ENCODE assay signal across 9 mouse cellular contexts in the genomic region with DNA sequence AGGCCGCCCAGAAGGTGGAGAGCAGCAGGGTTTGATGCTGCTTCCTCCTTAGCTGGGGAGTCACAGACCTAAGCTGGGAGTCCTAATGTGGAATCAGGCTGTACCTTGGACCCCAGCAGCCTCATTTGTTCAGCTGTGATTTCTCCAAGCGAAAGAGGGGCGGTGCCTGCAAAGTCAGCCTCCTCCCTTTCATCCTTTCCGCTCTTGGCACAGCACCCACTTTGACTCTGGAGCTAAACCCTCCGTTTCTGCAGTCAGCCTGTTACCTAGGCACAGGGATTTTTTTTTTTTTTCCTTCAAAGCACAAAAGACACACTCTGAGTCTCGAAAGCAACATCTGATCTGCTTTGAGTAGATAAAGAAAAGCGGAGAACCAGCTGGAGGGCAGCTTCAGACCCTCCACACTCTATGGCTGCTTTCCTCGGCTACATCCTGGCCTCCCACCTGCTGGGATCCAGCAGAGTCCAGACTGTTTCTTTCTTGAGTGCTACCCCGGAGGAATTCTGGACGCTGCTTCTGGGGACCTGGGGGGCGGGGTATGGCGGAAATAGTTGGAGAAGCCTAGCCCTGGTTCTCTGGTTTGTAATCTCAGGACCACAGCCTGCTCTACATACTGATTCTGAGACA. TPM values are rescaled to one million over a fixed set of nuclear protein-coding genes. Genes with fewer than 3 reads are reported as not detected.
DNase-seq lines count a peak whose midpoint lies in the region; ATAC-seq lines count a peak whose summit lies in the region.
"Had no signal": no experiment of that assay in that cellular context is flagged by ENCODE, and none has a peak within 500 bp of the region (broad histone marks: within the 10 kb centered on the region; RNA-seq: fewer than 3 reads in every experiment).

No protein-coding gene starts in this region.

- H3K4me3 ChIP-seq in heart, embryonic 10.5 days, result peak overlapping the region; percentile 41
- H3K4me3 ChIP-seq in liver, embryonic 12.5 days, result no peak overlapping the region; the same call in 1 of the 2 replicates
- no peak overlapping the region for H3K4me3 ChIP-seq in neural tube, embryonic 11.5 days (ENCODE audit: low read depth, low read length)

- peaks cover 28% of the 10 kb centered on the region for H3K4me1 ChIP-seq in heart, embryonic 10.5 days
- H3K4me1 ChIP-seq in liver, embryonic 12.5 days, result peaks cover 28% of the 10 kb centered on the region
- no peaks in the 10 kb centered on the region for H3K4me1 ChIP-seq in neural tube, embryonic 11.5 days (ENCODE audit: control insufficient read depth, insufficient read depth, low read length)

- H3K4me2 ChIP-seq in liver, embryonic 12.5 days, result peak overlapping the region; percentile 43
- H3K4me2 ChIP-seq in neural tube, embryonic 11.5 days (ENCODE audit: low read depth), result peak overlapping the region; percentile 12

- WGBS in heart, embryonic 10.5 days, result 6% methylated on average over 12 of the region's 12 CpGs
- WGBS in liver, embryonic 12.5 days (ENCODE audit: insufficient replicate concordance), result 13% methylated on average over 12 of the region's 12 CpGs
- WGBS in neural tube, embryonic 11.5 days, result 9% methylated on average over 12 of the region's 12 CpGs

- peak overlapping the region; percentile 74 for H3K27ac ChIP-seq in heart, embryonic 10.5 days
- 0 out of 2 replicates have a peak overlapping the region, but pooled peaks have one; percentile 33 for H3K27ac ChIP-seq in liver, embryonic 12.5 days
- no peak overlapping the region for H3K27ac ChIP-seq in neural tube, embryonic 11.5 days (ENCODE audit: low read depth, low read length)

- DNase-seq in gastrocnemius, postnatal 14 days, result peak; percentile 30
- DNase-seq in gastrocnemius, postnatal 36 days, result no peak
- DNase-seq in heart, embryonic 10.5 days (ENCODE audit: low spot score), result no peak
- peak; percentile 80 to 90 for DNase-seq in kidney, adult 8-10 months
- peak; percentile 37 for DNase-seq in neural tube, embryonic 11.5 days (ENCODE audit: low spot score)
- no peak for DNase-seq in spleen, postnatal 10 days (ENCODE audit: low spot score in 2 of 2)

- no peaks in the 10 kb centered on the region for H3K9me3 ChIP-seq in heart, embryonic 10.5 days
- no peaks in the 10 kb centered on the region for H3K9me3 ChIP-seq in liver, embryonic 12.5 days (replicated peaks)
- no peaks in the 10 kb centered on the region for H3K9me3 ChIP-seq in neural tube, embryonic 11.5 days (ENCODE audit: control insufficient read depth, low read length)

- H3K9ac ChIP-seq in liver, embryonic 12.5 days, result no peak overlapping the region
- H3K9ac ChIP-seq in neural tube, embryonic 11.5 days (ENCODE audit: low read length), result 0 out of 2 replicates have a peak overlapping the region, but pooled peaks have one; percentile 3

- intact Hi-C loops in gastrocnemius, postnatal 14 days (cut with DNase I; ENCODE audit: low total_unique reads), result no loop called here
- intact Hi-C loops in gastrocnemius, postnatal 36 days (cut with DNase I), result no loop called here

- ATAC-seq in common myeloid progenitor, adult 5-6 weeks (replicated peaks; ENCODE audit: low read depth, poor library complexity, severe bottlenecking), result peak; percentile 36; the same call in 1 of the 2 replicates
- peak; percentile 35; the same call in 1 of the 2 replicates for ATAC-seq in liver, embryonic 12.5 days
- ATAC-seq in neural tube, embryonic 11.5 days (ENCODE audit: insufficient read depth, low FRiP score, low TSS enrichment), result no peak

- 0 out of 2 replicates have a peak, but pooled peaks cover 3% of the 10 kb centered on the region for H3K36me3 ChIP-seq in heart, embryonic 10.5 days
- H3K36me3 ChIP-seq in liver, embryonic 12.5 days, result no peaks in the 10 kb centered on the region
- H3K36me3 ChIP-seq in neural tube, embryonic 11.5 days (ENCODE audit: control insufficient read depth, insufficient read depth, low read length), result no peaks in the 10 kb centered on the region

- H3K27me3 ChIP-seq in heart, embryonic 10.5 days (ENCODE audit: insufficient read depth, poor library complexity, severe bottlenecking), result no peaks in the 10 kb centered on the region
- no peaks in the 10 kb centered on the region for H3K27me3 ChIP-seq in liver, embryonic 12.5 days (replicated peaks)
- H3K27me3 ChIP-seq in neural tube, embryonic 11.5 days (ENCODE audit: control insufficient read depth, insufficient read depth, low read length), result no peaks in the 10 kb centered on the region

RNA-seq across cellular contexts. Expression of a gene that starts 25.1 kb away (rescaled TPM):
- not detected for total RNA-seq in gastrocnemius, postnatal 14 days (2021)
- not detected for total RNA-seq in gastrocnemius, postnatal 36 days (2021)
- total RNA-seq in common myeloid progenitor, adult 5-6 weeks (2017), result not detected in 2 replicates
- not detected in 2 replicates for polyA plus RNA-seq in heart, embryonic 10.5 days (2016; fragmentation: Nextera tagmentation; extraction: Ambion mirVana)
- polyA plus RNA-seq in liver, embryonic 12.5 days (2016; fragmentation: Nextera tagmentation; extraction: Ambion mirVana), result not detected in 2 replicates
- not detected in 2 replicates for polyA plus RNA-seq in neural tube, embryonic 11.5 days (2014; fragmentation: Nextera tagmentation; extraction: Ambion mirVana)
- polyA plus RNA-seq: C2C12 had no signal

RNA-seq across cellular contexts. Expression of a gene that starts 39.6 kb away (rescaled TPM):
- under 1 TPM; 0.10 to 0.16 TPM for total RNA-seq in gastrocnemius, postnatal 14 days (2021)
- not detected for total RNA-seq in gastrocnemius, postnatal 36 days (2021)
- 0.34 TPM in 1 of 2 replicates, not detected in the other for total RNA-seq in common myeloid progenitor, adult 5-6 weeks (2017)
- 7.1 and 7.4 TPM in 2 replicates for polyA plus RNA-seq in heart, embryonic 10.5 days (2016; fragmentation: Nextera tagmentation; extraction: Ambion mirVana)
- 1.0 and 1.4 TPM in 2 replicates for polyA plus RNA-seq in liver, embryonic 12.5 days (2016; fragmentation: Nextera tagmentation; extraction: Ambion mirVana)
- 10.2 and 12.5 TPM in 2 replicates for polyA plus RNA-seq in neural tube, embryonic 11.5 days (2014; fragmentation: Nextera tagmentation; extraction: Ambion mirVana)

RNA-seq across cellular contexts. Expression of a gene that starts 55.4 kb away (rescaled TPM):
- 10 to 100 TPM; 14.6 to 15.6 TPM for total RNA-seq in gastrocnemius, postnatal 14 days (2021)
- 10 to 100 TPM; 11.9 to 13.3 TPM for total RNA-seq in gastrocnemius, postnatal 36 days (2021)
- 55.6 and 58.8 TPM in 2 replicates for total RNA-seq in common myeloid progenitor, adult 5-6 weeks (2017)
- 19.6 and 26.8 TPM in 2 replicates for polyA plus RNA-seq in heart, embryonic 10.5 days (2016; fragmentation: Nextera tagmentation; extraction: Ambion mirVana)
- polyA plus RNA-seq in liver, embryonic 12.5 days (2016; fragmentation: Nextera tagmentation; extraction: Ambion mirVana), result 24.9 and 26.4 TPM in 2 replicates
- 38.4 and 49.1 TPM in 2 replicates for polyA plus RNA-seq in neural tube, embryonic 11.5 days (2014; fragmentation: Nextera tagmentation; extraction: Ambion mirVana)

Comparison
In these comparisons a context has a peak if more than half of its experiments do, and no peak if none do; other contexts are left out.
1. DNase-seq: peak in gastrocnemius, postnatal 14 days (single experiment), kidney, adult 8-10 months (2 of 2) and neural tube, embryonic 11.5 days (single experiment); none in gastrocnemius, postnatal 36 days (0 of 2), heart, embryonic 10.5 days (single experiment) and spleen, postnatal 10 days (0 of 2).